Mouse (Mus musculus) mesoderm, embryonic 11.5 days (tissue): ENCODE measurements at regions not wholly inside any gene's neighbourhood (a gene's known extent, or its start where the extent isn't known, plus 50 kb on each side); places are given as distances from the start of the nearest gene placed in this dataset.

ENCODE experiments used
- DNase-seq: peaks from one replicate; pipeline ENCODE4 v3.0.0-alpha.2; 2012; ENCODE audit warnings: low read depth, low spot score

DNA sequence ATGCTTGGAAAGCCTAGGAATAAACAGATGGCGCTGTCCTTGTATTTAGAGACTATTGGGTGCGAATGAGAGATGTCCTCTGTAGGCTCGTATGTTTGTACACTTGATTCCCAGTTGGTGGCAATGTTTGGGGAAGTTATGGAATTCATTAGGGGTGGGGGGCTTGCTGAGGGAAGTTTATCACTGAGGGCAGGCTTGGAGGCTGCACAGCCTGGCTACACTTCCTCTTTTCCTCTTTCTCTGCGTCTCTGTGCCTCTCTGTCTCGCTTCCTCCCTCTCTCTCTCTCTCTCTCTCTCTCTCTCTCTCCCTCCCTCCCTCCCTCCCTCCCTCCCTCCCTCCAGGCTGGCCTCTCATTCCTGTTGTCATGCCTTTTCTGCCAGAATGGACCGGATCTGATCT, 104.2 kb upstream of the Arid2 start:
- DNase-seq = no peak

GRCm38 (mm10) chr15:96184666-96185065, 102.7 kb upstream of the Arid2 start:
- no peak for DNase-seq

- no peak for DNase-seq
These were observed 101.9 kb upstream of the Arid2 start for GRCm38 (mm10) chr15:96185429-96185828.

GRCm38 (mm10) chr15:96185901-96186300, 101.4 kb upstream of the Arid2 start:
- no peak for DNase-seq

DNA sequence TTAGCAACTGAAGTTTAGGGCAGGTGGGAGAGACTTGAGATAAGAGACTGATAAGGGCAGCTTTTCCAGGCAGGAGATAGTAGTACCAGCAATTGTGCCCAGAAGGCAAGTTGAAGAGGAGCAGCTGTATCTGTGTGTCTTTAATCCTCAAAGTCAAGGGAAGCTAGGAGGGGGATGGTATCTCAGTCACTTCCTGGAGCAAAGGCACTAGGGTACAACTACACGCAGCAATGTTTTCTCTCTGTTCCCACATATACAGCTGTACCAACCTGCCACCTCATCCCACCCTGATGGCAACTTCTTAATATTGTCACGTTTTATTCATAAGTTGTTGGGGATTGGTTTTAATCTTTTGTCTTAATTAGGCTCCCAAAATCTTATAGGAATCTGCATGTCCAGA, 97.8 kb upstream of the Arid2 start:
- DNase-seq = no peak

DNA sequence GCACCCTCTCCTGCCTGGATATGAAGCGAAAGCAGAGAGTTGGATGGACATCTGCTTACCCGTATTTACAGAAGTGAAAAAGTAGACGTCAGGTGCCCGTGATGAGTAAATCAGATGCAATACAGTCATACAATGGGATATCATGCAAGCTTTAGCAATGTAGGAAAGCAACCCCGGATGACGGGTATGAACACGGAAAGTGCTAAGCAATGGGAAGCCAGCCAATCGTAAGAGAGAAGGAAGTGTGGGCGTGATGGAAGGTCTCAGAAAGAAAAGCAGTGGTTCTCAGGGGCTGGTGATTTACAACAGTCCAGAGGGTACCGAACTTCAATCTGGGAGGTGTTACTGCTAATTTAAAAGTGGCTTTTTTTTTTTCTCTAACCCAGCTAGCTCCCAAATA, 89.9 kb upstream of the Arid2 start:
- no peak for DNase-seq

- no peak for DNase-seq
These were observed 89.4 kb upstream of the Arid2 start for GRCm38 (mm10) chr15:96197932-96198331.

- no peak for DNase-seq
These were observed 86.0 kb upstream of the Arid2 start for GRCm38 (mm10) chr15:96201273-96201672.

DNA sequence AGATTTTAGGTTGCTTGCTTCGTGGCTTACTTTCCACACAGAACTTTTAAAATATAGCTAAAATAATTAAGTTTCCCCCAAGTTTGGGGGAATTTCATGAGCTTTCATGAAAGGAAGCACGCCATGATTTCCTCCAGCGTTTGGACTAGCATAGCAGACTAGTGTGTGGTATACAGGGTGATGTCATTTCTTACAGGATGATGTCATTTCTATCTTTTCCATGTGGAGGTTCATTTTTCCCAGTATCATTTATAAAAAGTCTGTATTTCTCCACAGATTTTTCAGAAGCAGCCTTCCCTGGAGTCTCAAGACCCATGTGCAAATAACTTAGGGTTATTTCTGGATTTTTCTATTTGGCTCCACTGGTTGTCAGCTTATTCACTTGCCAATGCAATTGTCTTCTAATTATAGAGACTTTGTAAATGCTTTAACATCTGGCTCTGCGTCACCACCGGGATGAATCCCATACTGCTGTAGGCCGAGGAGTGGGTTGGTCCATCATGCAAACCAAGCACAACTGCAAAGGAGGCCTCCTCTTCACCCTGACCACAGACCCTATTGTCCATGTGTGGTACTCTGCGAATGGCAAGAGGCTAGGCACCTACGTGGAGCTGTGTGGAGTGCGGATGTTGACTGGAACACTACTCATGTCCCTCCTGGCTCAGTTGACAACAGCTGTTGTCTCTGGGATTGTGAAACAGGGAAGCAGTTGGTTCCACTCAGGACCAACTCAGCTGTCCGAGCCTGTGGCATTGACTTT, 85.4 kb upstream of the Arid2 start:
- no peak for DNase-seq

GRCm38 (mm10) chr15:96204187-96204586, 83.1 kb upstream of the Arid2 start:
- no peak for DNase-seq

DNA sequence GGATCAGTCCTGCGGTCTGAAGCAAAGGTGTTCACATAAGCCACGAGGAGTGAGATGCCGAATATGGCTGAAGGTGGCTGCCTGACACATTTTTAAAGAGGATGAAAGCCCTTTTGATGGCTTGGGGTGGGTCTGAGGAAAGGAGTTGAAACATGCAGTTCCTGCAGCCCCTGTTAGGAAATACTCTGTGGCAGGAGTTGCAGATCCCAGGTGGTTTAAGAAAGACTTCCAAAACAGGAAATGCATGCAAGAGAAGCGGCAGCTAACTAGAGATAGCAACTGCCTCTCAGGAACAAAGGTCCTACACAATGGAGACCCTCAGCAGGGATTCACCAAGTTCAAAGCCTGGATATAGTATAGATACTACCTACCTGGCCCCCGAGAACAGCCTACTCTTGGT, 82.7 kb upstream of the Arid2 start:
- DNase-seq = no peak

- no peak for DNase-seq
These were observed 76.5 kb upstream of the Arid2 start for GRCm38 (mm10) chr15:96210721-96211400.

- DNase-seq = no peak
These were observed 73.6 kb upstream of the Arid2 start for GRCm38 (mm10) chr15:96213541-96214312.

GRCm38 (mm10) chr15:96217896-96218295, 69.4 kb upstream of the Arid2 start:
- DNase-seq = no peak

- no peak for DNase-seq
These were observed 67.6 kb upstream of the Arid2 start for GRCm38 (mm10) chr15:96219746-96220145.

DNA sequence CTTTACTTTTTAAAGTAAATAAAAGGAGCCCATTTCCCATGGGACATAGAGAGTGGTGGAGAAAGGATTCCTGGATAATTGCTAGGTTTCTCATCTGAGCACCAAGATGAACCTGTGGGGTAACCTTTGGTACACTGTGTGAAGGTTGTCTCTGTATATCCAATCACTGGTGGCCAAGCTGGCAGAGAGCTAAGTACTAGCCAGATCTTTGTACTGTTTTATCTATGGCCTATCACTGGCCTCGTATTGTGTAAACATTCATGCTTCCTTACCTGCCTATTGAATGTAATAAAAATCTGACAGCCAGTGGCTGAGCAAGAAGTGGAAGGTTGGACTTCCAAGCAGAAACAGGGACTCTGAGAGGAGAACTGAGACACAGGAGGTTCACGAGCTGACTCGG, 55.3 kb upstream of the Arid2 start:
- no peak for DNase-seq

- no peak for DNase-seq
These were observed 54.2 kb upstream of the Arid2 start for GRCm38 (mm10) chr15:96233113-96233512.

DNA sequence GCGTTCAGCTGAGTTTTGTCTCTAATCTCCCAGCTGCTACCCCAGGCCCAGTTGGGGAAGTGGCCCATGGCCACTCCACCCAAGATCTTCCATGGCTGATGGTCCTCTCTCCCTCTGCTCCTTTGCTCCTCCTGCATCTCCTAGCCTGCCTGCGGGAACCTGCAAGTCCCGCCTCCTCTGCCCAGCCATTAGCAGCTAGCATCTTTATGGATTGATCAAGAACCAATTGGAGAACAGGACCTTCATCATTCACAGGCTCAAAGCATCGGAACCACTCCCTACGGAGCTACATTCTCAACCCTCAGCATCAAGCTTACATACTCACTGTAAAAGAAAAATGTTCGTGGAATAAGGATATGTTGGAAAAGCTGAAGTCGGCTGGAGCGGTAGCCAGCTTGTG, 52.5 kb upstream of the Arid2 start:
- DNase-seq = no peak
